8 mouse cellular contexts compared by ENCODE assay signal in genomic region chr6:72189061-72189863, GRCm38 (mm10). TPM values are rescaled to one million over a fixed set of nuclear protein-coding genes. Genes with fewer than 3 reads are reported as not detected.
DNase-seq lines count a peak whose midpoint lies in the region; ATAC-seq and TF ChIP-seq lines count a peak whose summit lies in the region.

No protein-coding gene starts in this region.

- H3K9ac ChIP-seq in hindbrain, postnatal 0 days (replicated peaks; ENCODE audit: low read length): peak overlapping the region; percentile 41; the same call in 1 of the 2 replicates
- peak overlapping the region; percentile 47 for H3K9ac ChIP-seq in lung, embryonic 14.5 days
- H3K9ac ChIP-seq in stomach, embryonic 15.5 days: no peak overlapping the region

- H3K4me3 ChIP-seq in hindbrain, postnatal 0 days (ENCODE audit: low read length): peak overlapping the region; percentile 21; the same call in 1 of the 2 replicates
- H3K4me3 ChIP-seq in lung, embryonic 14.5 days (ENCODE audit: low read depth, low read length): peak overlapping the region; percentile 23; the same call in 1 of the 2 replicates
- 0 out of 2 replicates have a peak overlapping the region, but pooled peaks have one; percentile 2 for H3K4me3 ChIP-seq in stomach, embryonic 15.5 days (replicated peaks)

- no peak overlapping the region for H3K27ac ChIP-seq in hindbrain, postnatal 0 days
- H3K27ac ChIP-seq in lung, embryonic 14.5 days (ENCODE audit: low read depth): peak overlapping the region; percentile 78
- H3K27ac ChIP-seq in stomach, embryonic 15.5 days: peak overlapping the region; percentile 74

- H3K4me1 ChIP-seq in hindbrain, postnatal 0 days (ENCODE audit: insufficient read depth, low read length): peaks cover 9% of the 10 kb centered on the region
- peaks cover 20% of the 10 kb centered on the region for H3K4me1 ChIP-seq in lung, embryonic 14.5 days (ENCODE audit: insufficient read depth)
- H3K4me1 ChIP-seq in stomach, embryonic 15.5 days: peaks cover 16% of the 10 kb centered on the region

- H3K9me3 ChIP-seq in hindbrain, postnatal 0 days (ENCODE audit: low read length): no peaks in the 10 kb centered on the region
- no peaks in the 10 kb centered on the region for H3K9me3 ChIP-seq in lung, embryonic 14.5 days (ENCODE audit: low read depth, low read length)
- no peaks in the 10 kb centered on the region for H3K9me3 ChIP-seq in stomach, embryonic 15.5 days

- H3K27me3 ChIP-seq in hindbrain, postnatal 0 days (ENCODE audit: insufficient read depth, low read length): 0 out of 2 replicates have a peak, but pooled peaks cover 4% of the 10 kb centered on the region
- H3K27me3 ChIP-seq in lung, embryonic 14.5 days (ENCODE audit: insufficient read depth, low read length): no peaks in the 10 kb centered on the region
- peaks cover 12% of the 10 kb centered on the region for H3K27me3 ChIP-seq in stomach, embryonic 15.5 days (replicated peaks)

- peak; percentile 21; the same call in 1 of the 2 replicates for ATAC-seq in hindbrain, postnatal 0 days
- ATAC-seq in lung, embryonic 14.5 days (ENCODE audit: insufficient read depth): peak; percentile 80
- peak; percentile 57; the same call in 1 of the 2 replicates for ATAC-seq in stomach, embryonic 15.5 days (ENCODE audit: insufficient read depth, low FRiP score, low read depth)
- no peak for ATAC-seq in inflammation-experienced regulatory T-cells, adult 6 months

- WGBS in hindbrain, postnatal 0 days: 5% methylated on average over 27 of the region's 29 CpGs
- WGBS in lung, embryonic 14.5 days: 2% methylated on average over 29 of the region's 29 CpGs
- WGBS in stomach, embryonic 15.5 days: 6% methylated on average over 28 of the region's 29 CpGs

- H3K4me2 ChIP-seq in hindbrain, postnatal 0 days (ENCODE audit: low read depth, low read length): peak overlapping the region; percentile 53
- peak overlapping the region; percentile 62 for H3K4me2 ChIP-seq in lung, embryonic 14.5 days
- peak overlapping the region; percentile 50 for H3K4me2 ChIP-seq in stomach, embryonic 15.5 days

- no peak for TF ChIP-seq CTCF in hindbrain, postnatal 0 days (IDR thresholded peaks at IDR 0.05; ENCODE audit: low read depth)
- TF ChIP-seq CTCF in lung, embryonic 14.5 days (IDR thresholded peaks at IDR 0.05; ENCODE audit: low read depth): no peak; the same call in 1 of the 2 replicates

- no peaks in the 10 kb centered on the region for H3K36me3 ChIP-seq in hindbrain, postnatal 0 days (ENCODE audit: insufficient read depth, low read length)
- no peaks in the 10 kb centered on the region for H3K36me3 ChIP-seq in lung, embryonic 14.5 days (ENCODE audit: insufficient read depth)
- H3K36me3 ChIP-seq in stomach, embryonic 15.5 days: no peaks in the 10 kb centered on the region

- DNase-seq in 3T3-L1 (ENCODE audit: low read depth, low spot score) (peak; percentile 72), R1 (ENCODE audit: low read depth, low spot score) (peak; percentile 44)
- DNase-seq in gastrocnemius, postnatal 10 days: peak; percentile 59
- peak; percentile 54 for DNase-seq in hindbrain, postnatal 0 days (ENCODE audit: low spot score)
- DNase-seq in lung, embryonic 14.5 days: peak; percentile 87
- no peak for DNase-seq in frontal cortex, postnatal 25 days (ENCODE audit: low spot score in 2 of 2)

RNA-seq across cellular contexts. Expression of gene Atoh8, which starts 46.1 kb away (rescaled TPM):
- 1 to 10 TPM; 4.0 to 4.6 TPM for total RNA-seq in gastrocnemius, postnatal 10 days (2021)
- 6.5 and 8.1 TPM in 2 replicates for total RNA-seq in hindbrain, postnatal 0 days (2014; rRNA removed)
- 3.8 and 5.2 TPM in 2 replicates for polyA plus RNA-seq in hindbrain, postnatal 0 days (2015; fragmentation: Nextera tagmentation; extraction: Ambion mirVana)
- 18.7 and 19.3 TPM in 2 replicates for polyA plus RNA-seq in lung, embryonic 14.5 days (2014; fragmentation: Nextera tagmentation; extraction: Ambion mirVana)
- polyA plus RNA-seq in stomach, embryonic 15.5 days (2015; fragmentation: Nextera tagmentation; extraction: Ambion mirVana): 9.8 and 11.2 TPM in 2 replicates
- not detected for polyA plus RNA-seq in inflammation-experienced regulatory T-cells, adult 6 months (2017; shearing (Covaris generic))

Comparison
In these comparisons a context has a peak if more than half of its experiments do, and no peak if none do; other contexts are left out.
1. DNase-seq: peak in 3T3-L1 (single experiment), R1 (single experiment), gastrocnemius, postnatal 10 days (single experiment), hindbrain, postnatal 0 days (single experiment) and lung, embryonic 14.5 days (single experiment); none in frontal cortex, postnatal 25 days (0 of 2).
2. Peak in every context shown above with its lines, with median percentiles within 50 percentile points of each other: H3K4me2 ChIP-seq and H3K4me3 ChIP-seq.